Mouse (Mus musculus): ENCODE results near the gene Cplx2.

DNA sequence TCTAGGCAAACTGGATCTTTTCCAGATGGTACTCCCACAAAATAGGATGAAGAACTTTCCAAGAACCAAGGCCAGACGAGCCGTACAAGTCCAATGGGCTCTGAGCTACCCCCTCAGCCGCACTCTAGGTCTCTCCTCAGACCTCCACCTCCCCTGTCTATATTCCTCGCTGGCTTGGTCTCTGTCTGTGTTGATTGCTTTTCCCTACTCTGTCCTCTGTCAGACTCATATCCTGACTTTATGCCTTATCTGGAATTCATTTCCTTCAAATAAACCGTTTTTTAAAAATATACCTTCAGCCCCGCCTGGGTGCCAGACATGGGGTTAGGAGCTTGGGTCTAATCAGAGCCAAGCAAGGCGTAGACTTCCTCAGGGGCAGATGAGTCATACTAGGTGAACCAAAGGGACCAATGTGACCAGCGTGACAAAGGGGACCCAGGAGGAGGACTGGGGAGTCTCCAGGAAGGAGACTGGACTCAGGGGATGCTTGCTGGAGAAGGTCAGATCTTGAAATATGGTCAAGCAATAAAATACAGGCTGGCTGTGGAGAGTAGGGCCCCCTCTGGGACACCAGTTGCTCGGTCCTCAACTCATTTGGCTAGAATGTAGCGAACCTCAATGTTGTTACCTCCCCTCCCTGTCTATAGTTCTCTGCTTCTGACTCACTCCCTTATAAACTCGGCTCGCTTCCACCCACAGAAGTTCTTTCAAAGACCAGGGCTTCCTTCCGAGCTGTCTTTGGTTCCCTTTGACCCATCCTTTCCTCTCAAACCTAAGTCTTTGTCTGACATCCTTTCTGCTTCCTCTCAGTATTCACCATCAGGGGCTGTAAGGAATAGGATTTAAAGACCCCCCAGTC lies 47.6 kb upstream of the Cplx2 start:
- TF ChIP-seq CTCF (IDR thresholded peaks at IDR 0.05; ENCODE audit: borderline replicate concordance, insufficient read depth, low read depth, low read length) (no peak), POLR2A (IDR thresholded peaks at IDR 0.05; ENCODE audit: borderline replicate concordance, insufficient read depth, low read length) (no peak)
